Comparison of ENCODE assay signal across 13 mouse cellular contexts in genomic region chr5:135253741-135254401, GRCm38 (mm10). TPM values are rescaled to one million over a fixed set of nuclear protein-coding genes. Genes with fewer than 3 reads are reported as not detected.
DNase-seq lines count a peak whose midpoint lies in the region; ATAC-seq lines count a peak whose summit lies in the region.
"Had no signal": no experiment of that assay in that cellular context is flagged by ENCODE, and none has a peak within 500 bp of the region (broad histone marks: within the 10 kb centered on the region; RNA-seq: fewer than 3 reads in every experiment).

No protein-coding gene starts in this region.

- H3K27me3 ChIP-seq in heart, embryonic 13.5 days (replicated peaks): peaks cover 21% of the 10 kb centered on the region
- peaks cover 18% of the 10 kb centered on the region for H3K27me3 ChIP-seq in heart, embryonic 12.5 days (replicated peaks)
- H3K27me3 ChIP-seq in embryonic facial prominence, embryonic 11.5 days (ENCODE audit: control insufficient read depth, insufficient read depth, low read length): peaks cover 18% of the 10 kb centered on the region
- H3K27me3 ChIP-seq in hindbrain, embryonic 14.5 days (ENCODE audit: control insufficient read depth, insufficient read depth, low read length): peaks cover 10% of the 10 kb centered on the region; the same call in 1 of the 2 replicates
- H3K27me3 ChIP-seq in midbrain, embryonic 16.5 days (ENCODE audit: control insufficient read depth, insufficient read depth, low read depth, low read length): peaks cover 8% of the 10 kb centered on the region

- ATAC-seq in heart, embryonic 13.5 days (ENCODE audit: extremely low read depth, insufficient number of reproducible peaks, low FRiP score, low TSS enrichment): no peak
- no peak for ATAC-seq in heart, embryonic 12.5 days (ENCODE audit: insufficient number of reproducible peaks, low FRiP score)
- peak; percentile 76 for ATAC-seq in embryonic facial prominence, embryonic 11.5 days (replicated peaks; ENCODE audit: insufficient number of reproducible peaks, low FRiP score, low TSS enrichment, low read depth)
- ATAC-seq in hindbrain, embryonic 14.5 days (ENCODE audit: low FRiP score): peak; percentile 84
- peak; percentile 66 for ATAC-seq in midbrain, embryonic 16.5 days
- ATAC-seq: activated CD4-positive, CD25-positive, alpha-beta regulatory T cell, adult 4 months had no signal

- 24% methylated on average over 12 of the region's 12 CpGs for WGBS in heart, embryonic 13.5 days
- 21% methylated on average over 12 of the region's 12 CpGs for WGBS in heart, embryonic 12.5 days
- WGBS in embryonic facial prominence, embryonic 11.5 days: 4% methylated on average over 12 of the region's 12 CpGs
- WGBS in hindbrain, embryonic 14.5 days: 5% methylated on average over 12 of the region's 12 CpGs
- WGBS in midbrain, embryonic 16.5 days: 6% methylated on average over 12 of the region's 12 CpGs

- H3K4me1 ChIP-seq in heart, embryonic 13.5 days: peaks cover 51% of the 10 kb centered on the region
- H3K4me1 ChIP-seq in heart, embryonic 12.5 days (replicated peaks): peaks cover 34% of the 10 kb centered on the region
- H3K4me1 ChIP-seq in embryonic facial prominence, embryonic 11.5 days (ENCODE audit: control insufficient read depth, insufficient read depth, low read length): peaks cover 5% of the 10 kb centered on the region; the same call in 1 of the 2 replicates
- H3K4me1 ChIP-seq in hindbrain, embryonic 14.5 days (replicated peaks; ENCODE audit: control insufficient read depth, insufficient read depth, low read length): peaks cover 11% of the 10 kb centered on the region; the same call in 1 of the 2 replicates
- H3K4me1 ChIP-seq in midbrain, embryonic 16.5 days (ENCODE audit: control insufficient read depth, insufficient read depth, low read length): peaks cover 18% of the 10 kb centered on the region

- H3K4me3 ChIP-seq in heart, embryonic 13.5 days: no peak overlapping the region
- H3K4me3 ChIP-seq in heart, embryonic 12.5 days: no peak overlapping the region
- no peak overlapping the region for H3K4me3 ChIP-seq in embryonic facial prominence, embryonic 11.5 days (ENCODE audit: low read depth, low read length)
- no peak overlapping the region for H3K4me3 ChIP-seq in hindbrain, embryonic 14.5 days (replicated peaks; ENCODE audit: low read length)
- H3K4me3 ChIP-seq in midbrain, embryonic 16.5 days (ENCODE audit: low read depth, low read length): no peak overlapping the region
- H3K4me3 ChIP-seq: gastrocnemius, adult 2 months had no signal

- H3K4me2 ChIP-seq in heart, embryonic 13.5 days: no peak overlapping the region
- H3K4me2 ChIP-seq in heart, embryonic 12.5 days: no peak overlapping the region
- no peak overlapping the region for H3K4me2 ChIP-seq in embryonic facial prominence, embryonic 11.5 days (ENCODE audit: low read depth, low read length)
- H3K4me2 ChIP-seq in hindbrain, embryonic 14.5 days (replicated peaks): no peak overlapping the region
- H3K4me2 ChIP-seq in midbrain, embryonic 16.5 days (ENCODE audit: low read length): no peak overlapping the region

- H3K36me3 ChIP-seq in heart, embryonic 13.5 days: no peaks in the 10 kb centered on the region
- H3K36me3 ChIP-seq in heart, embryonic 12.5 days: no peaks in the 10 kb centered on the region
- H3K36me3 ChIP-seq in embryonic facial prominence, embryonic 11.5 days (replicated peaks; ENCODE audit: control insufficient read depth, insufficient read depth, low read depth, low read length): no peaks in the 10 kb centered on the region
- H3K36me3 ChIP-seq in hindbrain, embryonic 14.5 days (replicated peaks; ENCODE audit: control insufficient read depth, insufficient read depth): no peaks in the 10 kb centered on the region
- no peaks in the 10 kb centered on the region for H3K36me3 ChIP-seq in midbrain, embryonic 16.5 days (ENCODE audit: control insufficient read depth, insufficient read depth, low read length)

- peak overlapping the region; percentile 56 for H3K9ac ChIP-seq in heart, embryonic 13.5 days
- no peak overlapping the region for H3K9ac ChIP-seq in heart, embryonic 12.5 days
- peak overlapping the region; percentile 38; the same call in 1 of the 2 replicates for H3K9ac ChIP-seq in embryonic facial prominence, embryonic 11.5 days (replicated peaks; ENCODE audit: low read length)
- H3K9ac ChIP-seq in hindbrain, embryonic 14.5 days: no peak overlapping the region
- no peak overlapping the region for H3K9ac ChIP-seq in midbrain, embryonic 16.5 days (ENCODE audit: low read depth, low read length)

- H3K9me3 ChIP-seq in heart, embryonic 13.5 days: peaks cover 8% of the 10 kb centered on the region
- H3K9me3 ChIP-seq in heart, embryonic 12.5 days (replicated peaks): peaks cover 5% of the 10 kb centered on the region
- H3K9me3 ChIP-seq in embryonic facial prominence, embryonic 11.5 days (replicated peaks; ENCODE audit: control insufficient read depth, low read length): no peaks in the 10 kb centered on the region
- no peaks in the 10 kb centered on the region for H3K9me3 ChIP-seq in hindbrain, embryonic 14.5 days (ENCODE audit: control insufficient read depth, low read length)
- H3K9me3 ChIP-seq in midbrain, embryonic 16.5 days (replicated peaks; ENCODE audit: control insufficient read depth, low read length, poor library complexity, severe bottlenecking): no peaks in the 10 kb centered on the region

- 0 out of 2 replicates have a peak overlapping the region, but pooled peaks have one; percentile 5 for H3K27ac ChIP-seq in heart, embryonic 13.5 days (replicated peaks)
- H3K27ac ChIP-seq in heart, embryonic 12.5 days (ENCODE audit: poor library complexity, severe bottlenecking): no peak overlapping the region
- peak overlapping the region; percentile 56 for H3K27ac ChIP-seq in embryonic facial prominence, embryonic 11.5 days (replicated peaks; ENCODE audit: low read depth, low read length)
- peak overlapping the region; percentile 74 for H3K27ac ChIP-seq in hindbrain, embryonic 14.5 days
- peak overlapping the region; percentile 53 for H3K27ac ChIP-seq in midbrain, embryonic 16.5 days (ENCODE audit: low read length)
- H3K27ac ChIP-seq: gastrocnemius, adult 2 months had no signal

- peak; percentile 81 for DNase-seq in embryonic facial prominence, embryonic 11.5 days (ENCODE audit: low spot score)
- peak; percentile 77 for DNase-seq in hindbrain, embryonic 14.5 days (ENCODE audit: low spot score)
- no peak for DNase-seq in spleen, postnatal 36 days (ENCODE audit: low spot score in 2 of 2)
- DNase-seq in layer of hippocampus, adult 9-11 months: no peak
- DNase-seq in urinary bladder, adult 18-20 months (ENCODE audit: low spot score in 2 of 2): no peak
- DNase-seq: cerebellum, adult 9-11 months; gastrocnemius, adult 2 months; lung, postnatal 36 days; thymus, adult 18-20 months had no signal

RNA-seq across cellular contexts. Expression of gene Fzd9, which starts 2.8 kb away (rescaled TPM):
- polyA plus RNA-seq in heart, embryonic 13.5 days (2015; fragmentation: Nextera tagmentation; extraction: Ambion mirVana): 5.4 and 6.4 TPM in 2 replicates
- polyA plus RNA-seq in heart, embryonic 12.5 days (2016; fragmentation: Nextera tagmentation; extraction: Ambion mirVana): 6.5 and 7.7 TPM in 2 replicates
- 3.4 TPM in 2 replicates for polyA plus RNA-seq in embryonic facial prominence, embryonic 11.5 days (2014; fragmentation: Nextera tagmentation; extraction: Ambion mirVana)
- 14.7 and 15.9 TPM in 2 replicates for polyA plus RNA-seq in hindbrain, embryonic 14.5 days (2014; fragmentation: Nextera tagmentation; extraction: Ambion mirVana)
- 13.5 and 13.7 TPM in 2 replicates for polyA plus RNA-seq in midbrain, embryonic 16.5 days (2015; fragmentation: Nextera tagmentation; extraction: Ambion mirVana)
- polyA plus RNA-seq: activated CD4-positive, CD25-positive, alpha-beta regulatory T cell, adult 4 months had no signal

Comparison
In these comparisons a context has a peak if more than half of its experiments do, and no peak if none do; other contexts are left out.
1. H3K9ac ChIP-seq: peak in heart, embryonic 13.5 days (single experiment) and embryonic facial prominence, embryonic 11.5 days (single experiment); none in heart, embryonic 12.5 days (single experiment), hindbrain, embryonic 14.5 days (single experiment) and midbrain, embryonic 16.5 days (single experiment).
2. ATAC-seq: peak in embryonic facial prominence, embryonic 11.5 days (single experiment), hindbrain, embryonic 14.5 days (single experiment) and midbrain, embryonic 16.5 days (single experiment); none in heart, embryonic 13.5 days (single experiment) and heart, embryonic 12.5 days (single experiment).
3. DNase-seq: peak in embryonic facial prominence, embryonic 11.5 days (single experiment) and hindbrain, embryonic 14.5 days (single experiment); none in spleen, postnatal 36 days (0 of 2), layer of hippocampus, adult 9-11 months (single experiment) and urinary bladder, adult 18-20 months (0 of 2).